Mouse (Mus musculus): ENCODE measurements around the gene Fbrs.

DNA sequence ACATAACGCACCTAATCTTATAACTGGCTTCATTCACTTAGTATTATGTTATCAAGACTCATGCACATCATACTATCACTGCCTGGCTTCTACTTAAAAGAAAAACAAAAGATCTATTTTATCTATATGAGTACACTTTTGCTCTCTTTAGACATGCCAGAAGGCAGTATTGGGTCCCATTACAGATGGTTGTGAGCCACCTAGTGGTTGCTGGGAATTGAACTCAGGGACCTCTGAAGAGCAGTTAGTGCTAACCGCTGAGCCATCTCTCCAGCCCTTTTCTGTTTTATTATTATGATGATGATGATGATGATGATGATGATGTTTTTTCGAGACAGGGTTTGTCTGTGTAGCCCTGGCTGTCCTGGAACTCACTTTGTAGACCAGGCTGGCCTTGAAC lies 19.4 kb downstream of the Fbrs start:
- TF ChIP-seq MAFK (IDR thresholded peaks at IDR 0.05; ENCODE audit: insufficient read depth, low read depth, low read length) (no peak), CHD2 (IDR thresholded peaks at IDR 0.05; ENCODE audit: low read depth, low read length) (no peak), ZC3H11A (IDR thresholded peaks at IDR 0.05; ENCODE audit: borderline replicate concordance, low read depth, low read length) (no peak), HCFC1 (IDR thresholded peaks at IDR 0.05; ENCODE audit: borderline replicate concordance, insufficient read depth, low read length) (no peak), ZNF384 (IDR thresholded peaks at IDR 0.05; ENCODE audit: low read depth, low read length) (no peak)
